Mouse (Mus musculus): ENCODE results near the gene Tnip3.

DNA sequence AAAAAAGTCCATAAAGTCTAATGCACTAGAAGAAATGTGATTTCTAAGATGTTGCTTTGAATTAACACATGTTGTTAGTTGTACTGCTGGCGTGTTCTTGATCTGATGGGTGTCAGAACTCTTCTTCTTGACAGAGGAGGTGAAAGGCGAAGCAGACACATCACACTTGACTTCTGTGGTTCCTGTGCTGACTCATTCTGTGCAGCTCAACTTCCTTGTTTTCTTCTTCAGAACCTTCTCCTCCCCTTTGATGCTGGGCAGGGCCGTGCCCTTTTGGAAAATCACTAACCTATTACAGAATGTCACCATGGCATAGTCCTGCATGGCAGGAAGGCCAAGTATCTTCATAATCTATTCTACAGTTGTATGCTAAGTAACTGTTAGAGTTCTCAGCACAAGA, 69.1 kb downstream of the Tnip3 start:
- TF ChIP-seq CTCF (IDR thresholded peaks at IDR 0.05; ENCODE audit: control insufficient read depth, insufficient read depth, low read length) (no peak), POLR2A (IDR thresholded peaks at IDR 0.05; ENCODE audit: borderline replicate concordance, control insufficient read depth, low read depth, low read length) (no peak)

Data from bone marrow, adult 2 months (tissue).